Mouse (Mus musculus) olfactory bulb, adult 2 months (tissue): ENCODE data around the gene Tmem235.

Experiments used
- CTCF ChIP-seq: fragments of 200-500 bp; IDR thresholded peaks from 2 replicates; pipeline ENCODE4 v1.5.1; 2012; ENCODE audit warnings: low read depth, mild to moderate bottlenecking, low read length, moderate library complexity; ENCODE audit not compliant: insufficient read depth
- POLR2A ChIP-seq: fragments of 200-500 bp; IDR thresholded peaks from 2 replicates; pipeline ENCODE4 v1.6.1; 2012; ENCODE audit warnings: mild to moderate bottlenecking, low read depth, low read length, moderate library complexity; ENCODE audit not compliant: insufficient read depth

DNA sequence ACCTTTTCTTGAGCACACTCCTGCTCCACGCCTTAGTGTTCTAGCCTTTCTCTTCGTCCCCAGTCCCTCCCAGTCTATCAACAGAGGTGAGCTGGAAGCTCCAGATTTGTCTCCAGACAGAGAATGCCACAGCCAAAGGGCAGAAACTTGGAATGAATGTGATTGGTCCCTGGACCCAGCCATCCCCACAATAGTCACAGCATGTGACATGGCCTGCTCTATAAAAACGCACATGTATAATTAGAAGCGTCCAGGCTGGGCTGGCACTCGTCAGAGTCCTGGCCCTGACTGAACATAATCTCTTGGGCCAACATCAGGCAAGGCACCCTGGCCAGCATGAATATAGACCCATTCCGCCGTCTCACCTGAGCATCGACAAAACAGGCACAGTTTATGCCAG lies 41.5 kb upstream of the Tmem235 start:
- TF ChIP-seq POLR2A: no peak
- no peak for TF ChIP-seq CTCF
